Mouse (Mus musculus) bone marrow, adult 2 months (tissue): Measurements from ENCODE around the gene 4833420G17Rik.

Experiments
- CTCF ChIP-seq: fragments of 200-500 bp; IDR thresholded peaks from 2 replicates; pipeline ENCODE4 v1.5.1; 2011; ENCODE audit warnings: low read length, control low read depth; ENCODE audit not compliant: control insufficient read depth, insufficient read depth
- POLR2A ChIP-seq: fragments of 200-500 bp; IDR thresholded peaks from 2 replicates; pipeline ENCODE4 v1.6.1; 2011; ENCODE audit warnings: low read depth, mild to moderate bottlenecking, control low read depth, low read length, borderline replicate concordance; ENCODE audit not compliant: control insufficient read depth

DNA sequence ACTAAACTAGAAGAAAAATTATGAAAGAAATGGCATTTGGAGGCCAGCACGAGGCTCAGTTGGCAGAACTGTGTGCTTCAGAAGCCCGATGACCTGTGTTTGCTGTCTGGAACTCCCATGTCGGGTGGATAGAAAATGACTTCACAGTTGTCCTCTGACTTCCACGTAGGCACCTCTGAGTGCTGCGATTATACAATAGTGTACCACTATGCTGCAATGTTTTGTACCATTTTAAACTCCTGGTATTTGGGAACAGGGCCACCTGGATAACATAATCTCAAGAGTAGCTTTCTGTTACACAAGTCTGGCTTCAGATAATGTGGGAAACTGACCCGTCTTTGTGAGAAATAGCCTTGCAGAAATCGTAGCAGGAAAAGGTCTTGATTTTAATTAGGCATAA lies 6.2 kb upstream of the 4833420G17Rik start:
- no peak for TF ChIP-seq POLR2A
- no peak for TF ChIP-seq CTCF
